Mouse (Mus musculus) limb, embryonic 12.5 days (tissue): Measurements from ENCODE around the gene Iqsec2. TPM values are rescaled to one million over a fixed set of nuclear protein-coding genes. Genes with fewer than 3 reads are reported as not detected.

Source experiments
- polyA plus RNA-seq: library from polyadenylated mRNA; unstranded; fragments of >200 nt; fragmentation: Nextera tagmentation; extraction: Ambion mirVana; gene quantifications from 2 replicates; pipeline ENCODE4 v1.2.1, GENCODE M21; 2016

The Iqsec2 gene
- polyA plus RNA-seq, 1 experiment from 2014 or later, result 1.4 TPM

Other genes with a start within 250 kb of the Iqsec2 start
- gene Hsd17b10, start 142.4 kb upstream of the Iqsec2 start, polyA plus RNA-seq, result 252 and 254 TPM in 2 replicates
- gene Ribc1, start 128.0 kb upstream of the Iqsec2 start, polyA plus RNA-seq, result 3.4 and 4.0 TPM in 2 replicates
- 123 and 124 TPM in 2 replicates for gene Smc1a, start 127.8 kb upstream of the Iqsec2 start, polyA plus RNA-seq
- gene Kdm5c, start 88.8 kb downstream of the Iqsec2 start, polyA plus RNA-seq, result 52.8 and 59.0 TPM in 2 replicates
- 24.8 and 27.0 TPM in 2 replicates for gene Kantr, start 183.2 kb downstream of the Iqsec2 start, polyA plus RNA-seq
- 41.3 and 41.9 TPM in 2 replicates for gene Tspyl2, start 198.2 kb downstream of the Iqsec2 start, polyA plus RNA-seq
- 4.1 and 5.8 TPM in 2 replicates for gene Gpr173, start 224.4 kb downstream of the Iqsec2 start, polyA plus RNA-seq